Mouse (Mus musculus) heart, embryonic 15.5 days (tissue): ENCODE measurements around the gene Arhgap19. TPM values are rescaled to one million over a fixed set of nuclear protein-coding genes. Genes with fewer than 3 reads are reported as not detected.
A peak's percentile ranks its signal among the peaks of the same experiment; 100 is the strongest.

Source experiments
- ATAC-seq: fragments of 200-750 bp; cut with Nextera tagmentation; replicated peaks from 2 replicates; pipeline ENCODE4 v1.8.0; 2017; ENCODE audit warnings: low read depth, moderate TSS enrichment; ENCODE audit not compliant: insufficient number of reproducible peaks, insufficient read depth, low FRiP score
- H3K27ac ChIP-seq: fragments of 300-500 bp; sonication (generic); 2 replicates; pipeline ENCODE4 v1.5.1; 2015; ENCODE audit warnings: mild to moderate bottlenecking, inconsistent platforms
- H3K27me3 ChIP-seq: fragments of 300-500 bp; sonication (generic); 2 replicates; pipeline ENCODE4 v1.6.1; 2015; ENCODE audit warnings: inconsistent platforms
- H3K36me3 ChIP-seq: fragments of 300-500 bp; sonication (generic); 2 replicates; pipeline ENCODE4 v1.6.1; 2015; ENCODE audit warnings: mild to moderate bottlenecking, inconsistent platforms
- H3K4me1 ChIP-seq: fragments of 300-500 bp; sonication (generic); replicated peaks from 2 replicates; pipeline ENCODE4 v1.6.1; 2015; ENCODE audit warnings: inconsistent platforms
- H3K4me2 ChIP-seq: fragments of 300-500 bp; sonication (generic); 2 replicates; pipeline ENCODE4 v1.6.1; 2015; ENCODE audit warnings: inconsistent platforms, mild to moderate bottlenecking, moderate library complexity
- H3K4me3 ChIP-seq: fragments of 300-500 bp; sonication (generic); 2 replicates; pipeline ENCODE4 v1.5.1; 2015; ENCODE audit warnings: mild to moderate bottlenecking, inconsistent platforms
- H3K9ac ChIP-seq: fragments of 300-500 bp; sonication (generic); 2 replicates; pipeline ENCODE4 v1.6.1; 2015; ENCODE audit warnings: mild to moderate bottlenecking, inconsistent platforms
- H3K9me3 ChIP-seq: fragments of 300-500 bp; sonication (generic); replicated peaks from 2 replicates; pipeline ENCODE4 v1.6.1; 2016; ENCODE audit warnings: inconsistent platforms
- WGBS: fragments of 180-500 bp; shearing (Covaris S2); methylation state at CpG from one replicate; pipeline ENCODE4 v1.1.7; 2015; ENCODE audit warnings: mixed read lengths; 5-methylcytosine and 5-hydroxymethylcytosine counted together
- polyA plus RNA-seq: library from polyadenylated mRNA; unstranded; fragments of >200 nt; fragmentation: Nextera tagmentation; extraction: Ambion mirVana; gene quantifications from 2 replicates; pipeline ENCODE4 v1.2.1, GENCODE M21; 2015

Arhgap19 gene
- polyA plus RNA-seq, 1 experiment from 2014 or later = 9.3 TPM

DNA sequence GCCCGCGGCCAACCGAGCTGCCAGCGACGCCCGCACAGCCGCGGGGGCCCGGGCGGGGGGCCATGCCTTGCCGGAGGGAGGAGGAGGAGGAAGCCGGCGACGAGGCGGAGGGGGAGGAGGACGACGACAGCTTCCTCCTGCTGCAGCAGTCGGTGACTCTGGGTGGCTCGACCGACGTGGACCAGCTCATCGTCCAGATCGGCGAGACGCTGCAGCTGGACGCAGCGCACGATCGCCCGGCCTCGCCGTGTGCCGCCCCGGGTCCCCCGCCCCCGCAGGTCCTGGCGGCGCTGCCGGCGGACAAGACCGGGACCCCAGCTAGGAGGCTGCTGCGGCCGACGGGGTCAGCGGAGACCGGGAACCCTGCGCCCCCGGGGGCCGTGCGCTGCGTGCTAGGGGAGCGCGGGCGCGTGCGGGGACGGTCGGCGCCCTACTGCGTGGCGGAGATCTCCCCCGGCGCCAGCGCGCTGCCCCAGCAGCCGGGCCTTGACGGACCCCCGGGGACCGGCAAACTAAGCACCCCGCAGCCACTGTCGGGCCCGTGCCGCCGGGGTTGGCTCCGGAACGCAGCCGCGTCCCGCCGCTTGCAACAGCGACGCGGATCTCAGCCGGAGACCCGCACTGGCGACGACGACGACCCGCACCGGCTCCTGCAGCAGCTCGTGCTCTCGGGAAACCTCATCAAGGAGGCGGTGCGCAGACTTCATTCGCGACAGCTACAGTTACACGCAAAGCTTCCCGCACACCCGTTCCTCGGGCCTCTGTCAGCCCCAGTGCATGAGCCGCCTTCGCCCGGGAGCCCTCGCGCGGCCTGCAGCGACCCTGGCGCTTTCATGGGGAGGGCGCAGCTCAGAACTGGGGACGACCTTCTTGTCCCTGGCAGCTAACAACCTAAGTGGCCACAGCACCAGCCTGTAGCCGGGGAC, 28.5 kb upstream of the Arhgap19 start:
- Histone ChIP-seq H3K27me3 (peaks cover 20% of the 10 kb centered on the region), H3K4me2 (peak overlapping the region; percentile 96), H3K4me1 (peaks cover 16% of the 10 kb centered on the region), H3K9me3 (no peaks in the 10 kb centered on the region), H3K4me3 (peak overlapping the region; percentile 78), H3K27ac (peak overlapping the region; percentile 89), H3K36me3 (no peaks in the 10 kb centered on the region), H3K9ac (peak overlapping the region; percentile 74)
- WGBS = under 1% methylated on average over 84 of the region's 112 CpGs
- peak; percentile 63 for ATAC-seq

DNA sequence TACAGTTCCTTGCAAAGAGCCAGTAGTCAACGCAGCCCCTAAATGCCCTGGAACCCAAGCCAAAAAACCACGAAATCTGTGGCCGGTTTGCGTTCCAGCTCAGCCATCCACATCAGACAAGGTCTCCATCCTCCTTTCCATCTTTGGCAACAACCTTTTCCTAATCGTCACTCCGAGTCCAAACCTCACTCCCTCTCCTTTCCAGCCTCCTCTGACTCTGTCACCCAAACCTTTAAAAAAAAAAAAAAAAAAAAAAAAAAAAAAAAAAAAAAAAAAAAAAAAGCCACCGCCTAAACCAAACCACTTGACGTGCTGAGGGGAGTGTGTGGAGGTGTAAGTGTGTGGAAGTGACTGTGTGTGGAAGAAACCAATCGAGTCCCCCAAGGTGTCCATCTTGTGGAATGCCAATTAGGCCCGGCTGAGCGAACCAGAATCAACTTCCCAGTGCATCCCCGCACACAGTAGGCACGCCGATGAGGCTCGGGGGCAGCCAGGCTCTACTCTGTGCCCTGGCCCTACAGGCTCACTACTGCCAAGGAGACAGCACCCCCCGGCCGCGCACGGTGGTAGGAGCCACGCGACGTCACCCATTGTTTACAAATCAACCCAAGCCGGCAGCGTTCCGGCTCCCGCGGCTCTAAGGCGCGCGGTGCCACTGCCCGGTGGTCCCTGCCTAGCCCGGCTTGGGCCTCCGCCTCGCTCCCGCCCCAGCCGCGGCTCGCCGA, 27.7 kb upstream of the Arhgap19 start, which contains the start of gene Frat1:
Gene Frat1 (plus strand): TSS at position 590 of the 725 bp plus-strand sequence.
- Histone ChIP-seq H3K4me3 (peak within 1 kb of the TSS; percentile 78), H3K4me2 (peak within 1 kb of the TSS; percentile 96), H3K36me3 (no peaks in the 10 kb centered on the region), H3K27me3 (peaks cover 20% of the 10 kb centered on the region), H3K4me1 (peaks cover 16% of the 10 kb centered on the region), H3K27ac (peak within 1 kb of the TSS; percentile 89), H3K9ac (peak within 1 kb of the TSS; percentile 74), H3K9me3 (no peaks in the 10 kb centered on the region)
- peak; percentile 87 for ATAC-seq
- under 1% methylated on average over 39 of the region's 39 CpGs for WGBS

DNA sequence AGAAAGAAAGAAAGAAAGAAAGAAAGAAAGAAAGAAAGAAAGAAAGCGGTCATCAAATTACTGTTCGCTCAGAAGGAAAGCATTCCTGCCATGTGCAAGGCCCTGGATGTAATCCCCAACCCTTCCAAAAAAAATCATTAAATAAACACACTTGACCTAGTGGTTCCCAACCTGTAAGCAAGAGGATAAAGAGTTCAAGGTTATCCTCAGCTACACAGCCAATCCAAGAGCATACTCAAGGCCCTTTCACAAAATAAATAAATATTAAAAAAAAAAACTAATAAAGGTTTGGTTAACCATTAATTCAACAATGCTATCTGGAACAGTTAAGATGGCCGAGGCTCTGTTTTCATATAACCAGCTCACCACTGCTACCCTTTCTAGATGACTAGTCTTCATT, 27.1 kb upstream of the Arhgap19 start:
- 81% methylated on average over 3 of the region's 3 CpGs for WGBS
- H3K27ac ChIP-seq = no peak overlapping the region
- no peaks in the 10 kb centered on the region for H3K9me3 ChIP-seq
- H3K9ac ChIP-seq = no peak overlapping the region
- H3K4me1 ChIP-seq = peaks cover 16% of the 10 kb centered on the region
- peak overlapping the region; percentile 96 for H3K4me2 ChIP-seq
- H3K36me3 ChIP-seq = no peaks in the 10 kb centered on the region
- peak overlapping the region; percentile 78 for H3K4me3 ChIP-seq
- ATAC-seq = no peak
- peaks cover 20% of the 10 kb centered on the region for H3K27me3 ChIP-seq

DNA sequence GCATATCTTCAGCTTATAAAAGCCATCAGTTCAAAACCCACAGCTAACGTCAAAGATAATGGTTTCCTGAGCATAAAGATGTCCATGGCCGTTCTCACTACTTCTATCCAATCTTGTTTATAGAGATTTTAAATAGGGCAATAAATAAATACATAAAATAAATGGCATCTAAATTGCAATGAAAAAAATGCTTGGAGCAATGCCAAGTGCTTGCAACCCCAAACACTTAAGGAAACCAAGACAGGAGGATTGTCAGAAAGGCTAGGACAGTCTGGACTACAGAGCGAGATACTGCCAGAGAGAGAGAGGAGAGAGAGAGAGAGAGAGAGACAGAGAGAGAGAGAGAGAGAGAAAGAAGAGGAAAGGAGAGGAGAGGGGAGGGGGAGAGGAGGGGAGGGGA, 24.7 kb upstream of the Arhgap19 start:
- 85% methylated on average over 3 of the region's 3 CpGs for WGBS
- ATAC-seq = no peak
- Histone ChIP-seq H3K36me3 (no peaks in the 10 kb centered on the region), H3K4me2 (no peak overlapping the region), H3K9me3 (no peaks in the 10 kb centered on the region), H3K9ac (no peak overlapping the region), H3K27me3 (peaks cover 5% of the 10 kb centered on the region), H3K4me3 (no peak overlapping the region), H3K4me1 (peaks cover 10% of the 10 kb centered on the region), H3K27ac (no peak overlapping the region)

DNA sequence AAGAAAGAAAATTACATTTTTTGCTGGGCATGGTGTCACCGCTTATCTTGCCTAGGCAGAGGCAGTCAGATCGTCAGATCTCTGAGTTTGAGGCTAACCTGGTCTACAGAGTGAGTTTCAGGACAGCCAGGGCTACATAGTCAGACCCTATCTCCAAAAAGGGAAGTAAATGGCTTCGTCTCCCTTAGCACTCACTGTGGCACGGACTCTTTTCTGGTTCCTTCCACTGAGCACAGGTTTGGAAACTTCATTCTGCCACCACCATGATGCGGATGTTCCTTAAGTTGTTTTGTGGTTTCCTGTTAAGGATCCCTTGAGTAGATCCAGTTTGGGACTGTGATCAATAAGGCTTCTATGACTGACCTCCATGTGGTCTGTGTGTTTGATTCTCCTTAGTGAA, 23.1 kb upstream of the Arhgap19 start:
- H3K27me3 ChIP-seq = 0 out of 2 replicates have a peak, but pooled peaks cover 4% of the 10 kb centered on the region
- H3K9ac ChIP-seq = no peak overlapping the region
- H3K36me3 ChIP-seq = no peaks in the 10 kb centered on the region
- H3K27ac ChIP-seq = no peak overlapping the region
- ATAC-seq = no peak
- H3K4me2 ChIP-seq = no peak overlapping the region
- no peak overlapping the region for H3K4me3 ChIP-seq
- no peaks in the 10 kb centered on the region for H3K9me3 ChIP-seq
- H3K4me1 ChIP-seq = peaks cover 3% of the 10 kb centered on the region
- 72% methylated on average over 5 of the region's 5 CpGs for WGBS

DNA sequence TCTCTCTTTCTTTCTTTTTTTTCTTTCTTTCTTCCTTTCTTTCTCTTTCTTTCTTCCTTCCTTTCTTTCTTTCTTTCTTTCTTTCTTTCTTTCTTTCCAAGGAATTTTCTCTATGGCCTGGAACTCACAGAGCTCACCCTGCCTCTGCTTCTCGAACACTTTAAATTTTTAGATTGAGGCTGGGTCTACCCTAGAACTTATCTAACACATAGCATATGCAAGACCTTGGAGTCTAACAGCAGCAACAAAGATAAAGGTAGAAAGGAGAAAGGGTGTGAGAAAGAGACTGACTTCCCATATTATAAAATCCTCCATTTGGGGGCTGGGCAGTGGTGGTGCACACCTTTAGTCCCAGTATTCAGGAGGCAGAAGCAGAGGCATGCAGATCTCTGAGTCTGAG, 20.7 kb upstream of the Arhgap19 start:
- Histone ChIP-seq H3K4me2 (no peak overlapping the region), H3K9ac (no peak overlapping the region), H3K4me1 (peaks cover 2% of the 10 kb centered on the region; the same call in 1 of the 2 replicates), H3K9me3 (no peaks in the 10 kb centered on the region), H3K4me3 (no peak overlapping the region), H3K27ac (no peak overlapping the region), H3K27me3 (no peaks in the 10 kb centered on the region), H3K36me3 (no peaks in the 10 kb centered on the region)
- WGBS = 72% methylated on average over 1 of the region's 1 CpGs
- no peak for ATAC-seq

DNA sequence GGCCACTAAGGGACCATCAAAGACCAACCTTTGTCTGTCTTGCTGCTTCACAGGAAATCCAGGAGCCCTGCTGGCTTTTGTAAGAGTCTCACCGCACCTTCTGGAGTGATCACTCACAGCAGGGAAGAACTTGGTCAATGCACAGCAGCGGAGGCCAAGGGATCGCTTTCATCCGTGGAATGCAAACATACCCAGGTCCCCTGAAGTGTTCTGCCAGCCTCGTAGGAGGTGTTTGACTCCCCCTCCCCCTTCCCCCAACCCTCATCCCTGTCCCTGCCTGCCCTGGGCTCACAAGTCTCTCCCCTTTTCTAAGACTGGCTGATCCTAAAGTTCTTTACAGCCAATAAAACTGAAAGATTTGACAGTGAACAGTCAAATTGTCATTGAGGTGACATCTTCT, 19.6 kb upstream of the Arhgap19 start:
- Histone ChIP-seq H3K4me2 (no peak overlapping the region), H3K36me3 (no peaks in the 10 kb centered on the region), H3K27me3 (no peaks in the 10 kb centered on the region), H3K27ac (no peak overlapping the region), H3K9me3 (no peaks in the 10 kb centered on the region), H3K4me1 (peaks cover 9% of the 10 kb centered on the region), H3K4me3 (no peak overlapping the region), H3K9ac (no peak overlapping the region)
- WGBS = 28% methylated on average over 5 of the region's 5 CpGs
- ATAC-seq = no peak

DNA sequence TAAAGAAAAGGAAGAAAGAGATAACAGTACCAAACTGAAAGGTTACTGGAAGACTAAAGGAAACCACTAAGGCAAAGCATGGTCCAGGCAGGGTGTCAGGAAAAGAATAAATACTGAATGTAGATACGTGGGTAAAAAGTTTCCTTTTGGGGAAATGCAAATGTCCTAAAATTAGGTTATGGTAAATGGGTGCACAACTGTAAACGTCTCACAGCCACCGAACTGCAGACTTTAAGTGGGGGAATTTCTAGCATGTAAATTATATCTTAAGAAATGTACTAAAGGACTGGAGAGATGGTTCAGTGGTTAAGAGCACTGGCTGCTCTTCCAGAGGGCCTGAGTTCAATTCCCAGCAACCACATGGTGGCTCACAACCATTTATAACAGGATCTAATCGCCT, 16.9 kb upstream of the Arhgap19 start:
- 74% methylated on average over 4 of the region's 4 CpGs for WGBS
- Histone ChIP-seq H3K27me3 (no peaks in the 10 kb centered on the region), H3K4me1 (peaks cover 9% of the 10 kb centered on the region), H3K9ac (no peak overlapping the region), H3K4me2 (no peak overlapping the region), H3K36me3 (no peaks in the 10 kb centered on the region), H3K4me3 (no peak overlapping the region), H3K27ac (no peak overlapping the region), H3K9me3 (no peaks in the 10 kb centered on the region)
- ATAC-seq = no peak

DNA sequence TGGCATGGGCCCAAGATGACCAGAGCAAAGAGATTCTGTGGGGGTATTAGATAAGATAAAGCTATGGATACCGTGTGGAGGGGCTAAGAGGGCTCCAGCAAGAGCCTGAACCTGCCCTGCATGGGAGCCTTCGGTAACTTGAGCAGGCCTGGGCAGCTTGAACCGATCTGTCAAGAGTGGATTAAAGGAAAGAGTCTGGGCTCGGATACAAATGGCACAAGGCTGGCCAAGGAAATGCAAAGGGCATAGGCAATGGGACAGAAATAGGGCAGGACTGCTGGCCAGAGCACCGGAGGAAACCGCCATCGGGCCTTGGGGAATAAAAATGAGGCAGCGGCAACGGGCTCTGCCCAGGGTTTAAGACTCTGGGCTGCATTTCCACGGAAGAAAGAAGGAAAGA, 15.5 kb upstream of the Arhgap19 start:
- H3K4me1 ChIP-seq = peaks cover 9% of the 10 kb centered on the region
- peak overlapping the region; percentile 24 for H3K27ac ChIP-seq
- H3K4me2 ChIP-seq = no peak overlapping the region
- no peaks in the 10 kb centered on the region for H3K27me3 ChIP-seq
- H3K9me3 ChIP-seq = no peaks in the 10 kb centered on the region
- H3K36me3 ChIP-seq = no peaks in the 10 kb centered on the region
- 33% methylated on average over 10 of the region's 10 CpGs for WGBS
- ATAC-seq = no peak
- no peak overlapping the region for H3K9ac ChIP-seq
- no peak overlapping the region for H3K4me3 ChIP-seq

DNA sequence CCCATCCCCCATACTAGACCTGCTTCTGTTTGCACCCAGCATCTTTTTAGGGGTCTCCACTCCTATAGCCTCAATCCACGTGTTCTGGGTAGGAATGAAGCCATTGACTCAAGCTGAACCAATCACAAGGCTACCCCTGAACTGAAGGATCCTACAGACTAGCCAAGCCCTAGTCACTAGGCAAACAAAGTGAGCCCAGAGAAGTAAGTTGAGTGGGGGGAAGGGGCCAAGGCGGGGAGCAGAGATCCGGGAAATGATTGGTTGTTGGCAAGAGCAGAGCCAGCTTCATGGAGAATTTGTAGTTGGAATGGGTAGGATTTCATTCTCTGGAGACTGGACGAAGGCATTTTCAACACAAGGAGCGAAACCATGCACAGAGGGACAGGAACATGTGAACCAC, 15.1 kb upstream of the Arhgap19 start:
- Histone ChIP-seq H3K36me3 (no peaks in the 10 kb centered on the region), H3K9me3 (no peaks in the 10 kb centered on the region), H3K4me3 (no peak overlapping the region), H3K9ac (no peak overlapping the region), H3K27me3 (no peaks in the 10 kb centered on the region), H3K4me1 (peaks cover 9% of the 10 kb centered on the region), H3K4me2 (no peak overlapping the region), H3K27ac (no peak overlapping the region)
- ATAC-seq = no peak
- WGBS = 43% methylated on average over 5 of the region's 5 CpGs

DNA sequence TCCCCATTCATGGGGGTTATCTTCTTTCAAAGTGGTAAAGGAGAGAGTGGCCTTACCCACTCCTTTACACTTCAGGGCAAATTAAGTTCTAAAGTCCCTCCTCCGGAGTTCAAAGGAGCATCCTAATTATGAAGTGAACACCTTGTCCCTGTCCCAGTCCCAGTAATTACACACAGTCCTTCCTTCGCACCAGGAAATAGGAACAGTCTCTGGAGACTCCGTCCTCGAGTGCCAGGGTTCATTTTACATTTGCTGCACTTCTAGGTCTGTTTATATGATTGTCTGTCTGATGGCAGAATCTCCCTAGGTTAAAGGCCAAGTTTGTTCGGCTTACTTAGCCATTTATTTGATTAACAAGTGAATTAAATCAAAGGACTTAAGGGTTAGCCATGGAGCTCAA, 14.6 kb upstream of the Arhgap19 start:
- Histone ChIP-seq H3K4me2 (no peak overlapping the region), H3K4me1 (peaks cover 9% of the 10 kb centered on the region), H3K4me3 (no peak overlapping the region), H3K36me3 (no peaks in the 10 kb centered on the region), H3K9ac (no peak overlapping the region), H3K27ac (no peak overlapping the region), H3K27me3 (no peaks in the 10 kb centered on the region), H3K9me3 (no peaks in the 10 kb centered on the region)
- 70% methylated on average over 5 of the region's 5 CpGs for WGBS
- ATAC-seq = no peak
